Mouse (Mus musculus) heart, postnatal 0 days (tissue): ENCODE measurements at regions not wholly inside any gene's neighbourhood (a gene's known extent, or its start where the extent isn't known, plus 50 kb on each side); places are given as distances from the start of the nearest gene placed in this dataset.

Experiments
- CTCF ChIP-seq: IDR thresholded peaks from 2 replicates; pipeline ENCODE4 v1.5.1; 2016; ENCODE audit warnings: antibody characterized with exemption, control low read depth, low read depth
- EP300 ChIP-seq: IDR thresholded peaks from 2 replicates; pipeline ENCODE4 v1.6.1; 2016; ENCODE audit warnings: antibody characterized with exemption, low read depth

DNA sequence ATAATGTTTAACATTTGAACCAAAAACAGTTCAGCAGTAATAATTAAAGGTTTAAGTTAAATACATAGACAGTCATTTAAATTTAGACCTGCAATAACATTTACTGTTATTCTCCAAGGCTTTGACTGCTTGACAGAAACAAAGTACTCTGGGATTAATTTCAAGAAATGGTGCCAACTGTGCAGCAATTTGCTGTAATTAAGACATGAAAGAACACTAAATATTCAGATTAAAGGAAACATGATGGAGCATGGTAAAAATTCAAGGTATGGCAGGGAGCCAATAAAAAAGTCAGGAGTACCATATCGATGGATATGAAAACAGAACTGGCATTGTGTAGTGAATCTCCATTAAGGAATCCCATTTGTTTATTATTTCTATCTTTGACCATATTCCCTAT lies 352.3 kb downstream of the Gm8797 start:
- TF ChIP-seq EP300 (no peak), CTCF (no peak)
